10 mouse cellular contexts compared by ENCODE assay signal in the genomic region with DNA sequence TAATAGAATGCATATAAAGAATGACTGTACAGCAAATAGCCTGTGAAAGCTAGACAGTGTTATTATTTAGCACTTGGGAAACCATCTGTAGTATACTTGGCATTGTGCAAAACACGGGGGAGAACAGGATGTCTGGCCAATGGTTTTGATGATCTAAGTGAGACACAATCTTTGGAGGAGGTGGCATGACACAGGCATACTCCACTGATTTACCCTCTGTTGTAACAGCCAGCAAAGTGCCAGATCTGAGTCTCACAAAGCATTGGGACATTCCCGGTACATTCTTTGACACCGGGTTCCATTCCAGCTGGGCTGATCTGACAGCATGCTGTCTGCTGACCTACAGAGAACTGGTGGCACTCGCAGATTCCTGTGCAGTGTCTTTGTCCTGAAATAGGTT.
DNase-seq lines count a peak whose midpoint lies in the region.
"Had no signal": no experiment of that assay in that cellular context is flagged by ENCODE, and none has a peak within 500 bp of the region (broad histone marks: within the 10 kb centered on the region; RNA-seq: fewer than 3 reads in every experiment).

No protein-coding gene starts in this region.

- peak; percentile 89 for DNase-seq in heart, adult 11 months
- DNase-seq in heart, postnatal 25 days (ENCODE audit: low spot score): no peak
- peak; percentile 94 for DNase-seq in Muller cell, postnatal 12 days (ENCODE audit: inconsistent ontology term)
- DNase-seq in cerebellum, adult 18-20 months: peak; percentile 68 to 74
- peak; percentile 48 to 75 for DNase-seq in layer of hippocampus, adult 18-20 months (ENCODE audit: low spot score in 2 of 2)
- DNase-seq in B cell, adult 2 months: no peak
- DNase-seq in adrenal gland, postnatal 36 days: no peak
- DNase-seq in gastrocnemius, postnatal 36 days: no peak
- DNase-seq: adrenal gland, postnatal 10 days; kidney, postnatal 36 days had no signal

- intact Hi-C loops in heart, postnatal 25 days (cut with DNase I): no loop called here
- intact Hi-C loops in gastrocnemius, postnatal 36 days (cut with DNase I): no loop called here

Comparison
In these comparisons a context has a peak if more than half of its experiments do, and no peak if none do; other contexts are left out.
1. DNase-seq: peak in heart, adult 11 months (single experiment), Muller cell, postnatal 12 days (single experiment), cerebellum, adult 18-20 months (2 of 2) and layer of hippocampus, adult 18-20 months (2 of 2); none in heart, postnatal 25 days (single experiment), B cell, adult 2 months (0 of 2), adrenal gland, postnatal 36 days (0 of 2) and gastrocnemius, postnatal 36 days (0 of 2).